Mouse (Mus musculus) layer of hippocampus, postnatal 10 days (tissue): ENCODE data around the gene Pde6c. TPM values are rescaled to one million over a fixed set of nuclear protein-coding genes. Genes with fewer than 3 reads are reported as not detected.
A peak's percentile ranks its signal among the peaks of the same experiment; 100 is the strongest.

ENCODE experiments used
- DNase-seq, 2 experiments: peaks; one replicate each; pipeline ENCODE4 v3.0.0; 2021; ENCODE audit warnings: low spot score in 2 of 2
- long read RNA-seq: library from polyadenylated mRNA; stranded (forward); transcript quantifications from one replicate; pipeline ENCODE4 v2.0.0, GENCODE M21; 2023
- total RNA-seq, 2 experiments: library from RNA; stranded (reverse); gene quantifications; 2 replicates each; pipeline ENCODE4 v1.2.3; 2021

Pde6c gene
- under 1 TPM; 0.16 to 0.18 TPM for total RNA-seq
- long read RNA-seq: 0 reads

DNA sequence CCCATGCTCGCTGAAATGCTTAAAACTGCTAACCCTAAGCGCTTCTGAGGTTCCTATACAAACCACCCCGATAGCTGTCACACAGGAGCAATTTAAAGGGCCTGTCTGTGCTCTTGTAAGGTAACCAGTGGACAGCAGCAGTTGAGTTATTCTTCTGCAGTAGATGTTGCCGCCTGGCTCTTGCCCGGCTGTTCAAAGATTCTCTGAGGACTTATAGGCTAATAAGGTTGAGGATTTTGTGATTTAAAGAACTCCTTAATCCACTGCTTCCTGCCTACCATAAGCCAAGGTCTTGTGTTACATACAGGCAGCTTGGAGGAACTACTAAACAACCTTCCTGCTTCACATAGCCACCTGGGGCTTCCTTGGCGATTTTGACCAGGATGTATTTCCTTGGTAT lies at the start of gene Pde6c:
Gene Pde6c (plus strand): TSS at position 301 of the 400 bp plus-strand sequence.
- no peak for DNase-seq

DNA sequence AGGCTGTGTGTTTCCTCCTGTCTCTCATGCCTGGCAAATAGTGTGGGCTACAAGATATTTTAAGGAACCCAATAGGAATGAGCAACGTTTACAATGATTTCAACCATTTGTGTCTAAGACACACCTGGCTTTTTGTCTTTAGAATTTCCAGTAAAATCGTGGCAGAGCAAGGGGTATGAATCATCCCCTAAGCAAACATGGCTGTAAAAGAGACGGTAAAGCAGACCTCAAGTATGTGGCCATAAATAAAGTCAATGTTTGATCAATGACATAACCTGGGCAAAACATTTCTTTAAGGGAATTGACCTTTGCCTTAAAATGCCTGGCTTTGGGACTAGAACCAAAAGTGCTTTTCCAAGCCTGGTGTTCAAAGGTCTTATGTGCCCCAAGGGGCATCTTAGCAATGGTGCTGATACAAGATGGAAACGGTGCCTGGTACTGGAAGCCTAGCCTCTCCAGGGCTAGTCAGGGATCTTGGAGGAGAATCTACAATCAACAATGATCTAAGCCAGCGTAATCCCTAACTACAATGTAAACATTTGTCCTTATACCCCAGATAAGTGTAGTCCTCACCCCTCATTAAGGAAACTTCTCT lies 49.6 kb upstream of the Pde6c start:
- DNase-seq: no peak

DNA sequence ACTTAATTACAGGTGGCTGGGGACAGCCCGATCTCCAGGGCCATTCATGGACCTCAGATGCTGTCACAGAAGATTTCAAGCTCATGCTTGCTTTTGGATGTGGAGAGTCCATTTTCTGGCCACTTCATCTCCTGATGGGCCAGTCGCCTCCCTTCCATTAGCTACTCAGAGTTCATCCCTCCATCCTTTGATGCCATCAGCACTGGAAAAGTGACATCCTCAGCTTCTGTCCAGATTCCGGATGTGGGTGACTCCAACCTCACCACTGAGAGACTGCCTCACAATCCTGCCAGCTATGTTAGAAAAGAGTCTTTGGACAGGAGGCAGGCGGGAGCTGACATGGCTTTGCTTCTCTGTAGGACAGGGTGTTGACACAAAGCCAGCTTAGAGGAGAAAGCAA lies 46.7 kb upstream of the Pde6c start:
- no peak for DNase-seq

DNA sequence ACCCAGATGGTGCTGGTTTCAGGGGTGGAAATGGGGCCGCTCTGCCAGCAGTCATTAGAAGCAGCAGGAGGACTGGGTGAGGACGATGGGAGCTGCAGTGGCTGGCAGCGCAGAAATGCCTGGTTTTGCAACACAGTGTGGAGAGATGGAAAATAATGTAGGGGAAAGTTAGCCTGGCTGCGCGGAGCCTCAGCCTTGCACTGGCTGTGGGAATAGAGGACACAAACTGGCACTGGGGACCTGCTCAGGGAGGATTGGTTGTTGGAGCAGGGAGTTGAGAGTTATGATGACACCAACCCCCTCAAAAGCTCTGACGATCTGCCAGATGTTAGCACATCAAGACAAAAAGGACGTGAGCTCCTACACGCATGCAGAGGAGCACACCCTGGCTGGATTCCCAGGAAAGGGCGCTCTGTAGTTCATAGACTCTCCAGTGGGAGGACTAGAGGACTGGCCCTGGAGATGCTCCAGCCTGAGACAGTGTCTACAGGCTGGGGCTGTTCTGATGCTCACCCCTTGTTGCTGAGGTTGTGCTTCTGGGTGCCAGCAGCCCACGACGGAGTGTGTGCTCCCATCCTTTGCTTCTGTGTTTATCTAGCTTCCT lies 45.5 kb upstream of the Pde6c start:
- peak; percentile 54 for DNase-seq

DNA sequence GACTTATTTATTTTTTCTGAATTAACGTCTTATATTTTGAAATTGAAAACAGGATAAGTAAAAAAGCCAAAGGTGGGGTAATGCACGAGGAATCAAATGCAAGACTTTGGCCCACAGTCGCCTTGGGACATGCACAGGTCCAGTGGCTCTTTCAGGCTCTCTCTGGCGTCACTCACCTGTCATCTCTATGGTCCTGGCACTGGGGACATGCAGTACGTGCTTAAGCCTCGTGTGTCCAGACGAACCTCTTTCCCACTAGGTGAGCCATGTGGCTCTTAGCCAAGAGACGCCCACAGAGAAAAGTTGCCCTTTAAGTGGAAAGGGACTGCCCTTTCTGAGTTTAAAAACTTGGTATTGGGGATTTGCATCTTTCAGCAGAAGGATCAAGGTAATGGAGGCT lies 43.2 kb upstream of the Pde6c start:
- no peak for DNase-seq

DNA sequence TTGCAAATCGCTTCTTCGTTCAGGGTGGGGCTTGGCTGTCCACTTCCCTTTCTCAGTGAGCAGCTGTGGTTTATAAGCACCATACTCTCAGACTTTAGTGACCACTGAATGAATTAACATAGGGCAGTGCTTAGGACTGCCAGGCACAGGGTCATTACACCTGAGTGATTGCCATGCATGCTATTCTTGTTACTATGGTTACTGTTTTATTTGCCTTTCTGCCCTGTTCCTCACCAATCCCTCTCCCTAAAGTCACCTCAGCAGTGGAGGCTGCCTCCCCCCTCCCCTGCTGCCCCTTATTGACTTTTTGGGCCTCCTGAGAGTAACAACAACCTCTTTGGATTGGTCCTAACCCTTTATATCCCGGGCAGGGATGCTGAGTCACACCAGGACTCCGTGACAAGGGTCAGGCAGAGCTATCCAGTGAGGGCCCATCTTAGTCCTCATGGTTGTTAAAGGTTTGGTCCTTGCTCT lies 41.0 kb upstream of the Pde6c start:
- DNase-seq: no peak

DNA sequence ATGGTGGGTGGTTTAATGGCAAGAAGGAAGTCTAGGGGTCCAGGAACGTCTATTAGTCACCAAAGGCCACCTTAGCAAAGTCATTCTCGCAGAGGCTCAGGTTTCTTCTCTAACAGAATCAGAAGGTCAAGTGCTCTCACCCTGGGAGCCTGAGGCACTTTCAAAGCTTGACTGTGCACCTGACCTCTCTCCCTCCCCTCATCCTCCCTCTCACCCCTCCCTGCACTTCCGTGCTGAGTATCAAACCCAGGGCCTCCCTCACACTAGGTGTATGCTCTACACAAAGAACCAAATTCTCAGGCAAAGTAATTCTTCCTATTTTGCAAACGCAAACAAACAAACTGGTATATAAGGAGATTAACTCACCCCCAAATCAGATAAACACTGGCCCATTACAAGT lies 36.4 kb upstream of the Pde6c start:
- no peak for DNase-seq

DNA sequence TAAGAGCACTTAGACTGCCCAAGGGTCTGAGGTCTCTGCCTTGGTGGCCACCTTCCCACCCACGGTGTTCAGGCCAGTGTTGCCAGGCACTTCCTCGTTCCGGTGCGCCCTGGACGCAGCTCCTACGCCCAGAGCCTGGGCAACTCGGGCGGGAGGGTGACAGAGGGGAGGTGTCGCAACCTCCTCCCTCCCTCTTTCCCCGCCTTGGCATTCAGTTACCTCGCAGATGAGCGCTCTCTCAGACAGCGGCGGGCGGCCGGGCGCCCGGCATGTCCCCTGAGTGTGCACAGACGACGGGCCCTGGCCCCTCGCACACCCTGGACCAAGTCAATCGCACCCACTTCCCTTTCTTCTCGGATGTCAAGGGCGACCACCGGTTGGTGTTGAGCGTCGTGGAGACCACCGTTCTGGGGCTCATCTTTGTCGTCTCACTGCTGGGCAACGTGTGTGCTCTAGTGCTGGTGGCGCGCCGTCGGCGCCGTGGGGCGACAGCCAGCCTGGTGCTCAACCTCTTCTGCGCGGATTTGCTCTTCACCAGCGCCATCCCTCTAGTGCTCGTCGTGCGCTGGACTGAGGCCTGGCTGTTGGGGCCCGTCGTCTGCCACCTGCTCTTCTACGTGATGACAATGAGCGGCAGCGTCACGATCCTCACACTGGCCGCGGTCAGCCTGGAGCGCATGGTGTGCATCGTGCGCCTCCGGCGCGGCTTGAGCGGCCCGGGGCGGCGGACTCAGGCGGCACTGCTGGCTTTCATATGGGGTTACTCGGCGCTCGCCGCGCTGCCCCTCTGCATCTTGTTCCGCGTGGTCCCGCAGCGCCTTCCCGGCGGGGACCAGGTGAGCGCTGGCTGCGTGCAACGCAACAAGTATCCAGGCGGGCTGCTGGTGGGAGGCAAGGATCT lies 35.5 kb upstream of the Pde6c start, which contains the start of gene Ffar4:
Gene Ffar4 (plus strand): TSS at position 214 of the 901 bp plus-strand sequence.
- peak in 1 of 2 experiments; percentile 14 for DNase-seq

DNA sequence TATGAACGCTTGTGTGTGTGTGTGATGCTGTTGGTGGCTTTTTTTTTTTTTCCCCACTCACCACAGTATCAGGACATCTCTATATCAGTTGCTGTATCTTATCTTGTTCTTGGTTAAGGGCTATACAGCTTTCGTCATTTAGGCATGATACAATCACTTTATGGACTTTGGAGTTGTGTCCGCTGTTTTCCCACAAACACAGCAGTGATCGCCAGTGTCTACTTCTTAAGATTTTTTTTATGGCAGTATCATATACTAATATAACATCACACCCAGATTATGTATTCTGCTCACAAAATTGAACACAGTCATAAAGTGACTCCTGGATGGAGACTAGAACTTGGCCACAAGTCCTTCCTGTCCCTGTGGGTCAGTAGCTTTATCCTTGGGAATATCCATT lies 24.7 kb upstream of the Pde6c start:
- no peak for DNase-seq

DNA sequence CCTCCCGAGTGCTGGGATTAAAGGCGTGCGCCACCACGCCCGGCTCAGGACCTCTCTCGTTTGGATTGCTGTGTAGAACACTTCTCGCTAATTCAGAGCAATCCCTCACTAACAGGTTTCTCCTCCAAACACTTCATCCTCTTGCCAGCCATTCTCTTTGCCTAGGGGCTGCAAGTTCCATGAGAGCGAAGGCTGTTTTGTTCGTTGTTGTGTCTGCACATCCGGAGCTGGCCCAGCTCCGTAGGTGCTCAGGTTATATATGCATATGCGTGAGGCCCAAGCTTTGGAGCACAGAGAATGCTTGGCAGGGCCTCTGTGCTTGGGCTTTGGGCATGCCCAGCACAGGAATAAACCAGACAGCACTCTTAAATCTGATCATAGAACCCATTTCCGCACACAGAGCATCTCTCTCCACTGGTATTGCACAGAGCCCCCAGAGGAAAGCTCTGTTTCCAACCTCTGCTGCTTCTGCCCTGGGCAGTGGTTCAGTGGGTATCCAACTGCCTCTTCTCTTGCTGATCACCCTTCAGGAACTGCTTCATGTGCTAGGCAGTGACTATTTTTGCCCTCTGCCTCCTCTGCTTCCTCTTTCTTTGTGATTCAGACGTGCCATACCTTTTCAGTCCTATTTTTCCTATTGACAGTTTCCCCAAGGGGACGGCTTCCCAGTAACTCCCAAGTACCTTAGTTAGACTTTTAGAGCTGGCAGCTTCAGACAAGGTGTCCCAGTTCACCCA lies 22.9 kb upstream of the Pde6c start:
- no peak for DNase-seq

DNA sequence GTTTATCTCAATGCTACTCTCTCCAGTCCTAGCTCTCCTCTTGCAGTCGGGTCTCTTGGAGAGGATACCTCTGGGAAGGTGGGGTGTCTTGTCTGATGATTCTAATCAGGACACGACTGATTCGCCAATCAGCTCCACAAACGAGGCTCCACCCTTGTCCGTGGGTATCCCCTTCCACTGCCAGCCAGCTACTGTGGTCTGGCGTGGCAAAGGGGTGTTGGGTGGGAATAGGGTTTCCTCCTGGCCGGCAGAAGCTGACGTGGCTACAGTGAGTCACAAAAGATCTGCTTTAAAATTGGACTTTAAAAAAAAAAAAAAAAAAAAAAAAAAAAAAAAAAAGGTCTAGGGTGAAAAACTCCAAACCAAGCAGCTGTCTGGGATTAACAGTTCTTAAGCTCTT lies 21.5 kb upstream of the Pde6c start:
- no peak for DNase-seq

DNA sequence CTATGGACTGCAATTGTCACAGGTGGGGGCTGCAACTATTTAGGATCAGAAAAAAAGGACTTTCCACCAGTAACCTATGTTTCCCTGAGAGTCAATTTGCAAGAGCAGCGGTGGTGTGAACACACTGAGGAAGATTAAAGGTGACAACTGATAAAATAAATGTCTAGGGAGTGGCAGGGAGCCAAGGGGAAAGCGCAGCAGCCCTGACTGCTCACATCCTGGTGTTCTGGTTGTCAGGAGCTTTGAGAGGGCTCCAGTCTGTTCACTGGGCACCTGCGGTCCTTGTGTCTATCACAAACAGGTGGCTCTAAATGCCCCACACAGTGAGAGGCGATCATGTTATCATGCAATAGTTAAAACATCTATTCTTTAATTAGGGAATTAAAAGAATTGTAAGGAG lies 20.0 kb upstream of the Pde6c start:
- no peak for DNase-seq

DNA sequence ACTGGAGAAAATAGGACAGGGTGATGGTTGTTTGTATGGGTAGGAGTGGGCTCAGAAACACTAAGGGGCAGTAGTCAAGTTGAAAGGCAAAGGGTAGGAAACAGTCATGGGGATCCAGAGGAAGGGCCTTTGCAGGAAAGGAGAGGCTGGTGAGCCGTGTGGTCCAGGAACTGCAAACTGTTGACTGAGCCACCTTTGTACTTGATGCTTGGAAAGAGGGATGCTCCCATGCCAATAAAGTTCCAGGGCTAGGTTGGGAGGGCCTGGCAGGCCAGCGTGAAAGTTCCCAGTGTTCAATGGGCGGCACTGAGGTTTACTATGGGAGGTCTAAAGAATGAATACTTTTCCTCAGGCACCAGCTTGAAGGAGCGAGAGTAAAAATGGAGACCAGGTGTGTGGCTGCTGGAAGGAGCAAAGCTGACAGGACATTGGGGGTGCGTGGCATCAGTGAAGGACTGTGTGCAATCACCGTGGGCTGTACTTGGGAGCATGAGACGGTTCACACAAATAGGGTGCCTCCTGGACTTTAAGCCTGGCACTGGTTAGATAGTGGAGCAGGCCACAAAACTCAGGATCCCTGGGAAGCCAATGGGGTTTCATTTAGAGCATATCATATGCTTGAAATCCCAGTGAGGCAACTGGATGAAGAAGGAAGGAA lies 17.6 kb upstream of the Pde6c start:
- no peak for DNase-seq

DNA sequence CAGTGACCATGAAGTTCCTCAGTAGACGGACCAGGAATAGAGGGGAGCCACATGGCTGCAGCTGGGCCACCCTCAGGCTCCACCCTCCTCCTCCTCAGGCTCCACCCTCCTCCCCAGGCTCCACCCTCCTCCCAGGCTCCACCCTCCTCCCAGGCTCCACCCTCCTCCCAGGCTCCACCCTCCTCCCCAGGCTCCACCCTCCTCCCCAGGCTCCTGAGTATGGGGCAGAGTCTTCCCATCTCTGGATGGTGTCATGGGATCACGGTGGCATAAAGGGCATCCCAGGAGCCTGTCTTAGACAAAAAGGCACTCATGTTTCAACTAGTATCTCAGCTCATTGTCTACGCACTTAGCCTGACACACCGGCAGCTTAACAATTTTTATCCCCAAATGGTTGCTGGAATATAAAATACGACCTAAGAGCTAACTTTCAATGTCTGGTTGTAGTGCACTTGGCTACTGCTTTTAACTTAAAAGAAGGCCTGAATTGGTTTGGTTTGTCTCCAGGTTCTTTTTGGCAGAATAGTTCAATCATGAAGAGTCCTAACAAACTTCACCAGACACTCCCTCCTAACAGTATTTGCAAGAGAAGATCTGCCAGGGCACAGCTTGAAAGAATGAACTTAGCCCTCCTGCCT lies 12.3 kb upstream of the Pde6c start:
- DNase-seq: no peak

DNA sequence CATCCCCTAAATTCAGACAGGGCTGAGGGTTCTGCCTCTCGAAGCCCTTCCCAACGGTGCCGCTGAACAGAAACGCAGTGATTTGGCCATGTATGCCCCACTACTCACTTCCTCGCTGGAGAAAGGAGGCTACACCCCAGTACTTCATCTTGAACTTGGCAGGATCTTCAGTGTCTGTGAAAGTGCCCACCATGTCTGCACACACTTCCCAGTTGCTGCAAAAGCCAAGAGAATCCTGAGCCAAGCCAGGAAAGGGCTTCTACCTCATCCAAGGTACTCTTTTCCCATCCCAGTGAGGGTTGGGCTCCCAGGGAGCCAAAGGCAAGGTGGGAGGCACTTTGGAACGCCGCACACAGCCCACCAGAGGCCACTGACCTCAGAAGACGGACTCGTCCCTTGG lies 8.7 kb upstream of the Pde6c start:
- DNase-seq: no peak

DNA sequence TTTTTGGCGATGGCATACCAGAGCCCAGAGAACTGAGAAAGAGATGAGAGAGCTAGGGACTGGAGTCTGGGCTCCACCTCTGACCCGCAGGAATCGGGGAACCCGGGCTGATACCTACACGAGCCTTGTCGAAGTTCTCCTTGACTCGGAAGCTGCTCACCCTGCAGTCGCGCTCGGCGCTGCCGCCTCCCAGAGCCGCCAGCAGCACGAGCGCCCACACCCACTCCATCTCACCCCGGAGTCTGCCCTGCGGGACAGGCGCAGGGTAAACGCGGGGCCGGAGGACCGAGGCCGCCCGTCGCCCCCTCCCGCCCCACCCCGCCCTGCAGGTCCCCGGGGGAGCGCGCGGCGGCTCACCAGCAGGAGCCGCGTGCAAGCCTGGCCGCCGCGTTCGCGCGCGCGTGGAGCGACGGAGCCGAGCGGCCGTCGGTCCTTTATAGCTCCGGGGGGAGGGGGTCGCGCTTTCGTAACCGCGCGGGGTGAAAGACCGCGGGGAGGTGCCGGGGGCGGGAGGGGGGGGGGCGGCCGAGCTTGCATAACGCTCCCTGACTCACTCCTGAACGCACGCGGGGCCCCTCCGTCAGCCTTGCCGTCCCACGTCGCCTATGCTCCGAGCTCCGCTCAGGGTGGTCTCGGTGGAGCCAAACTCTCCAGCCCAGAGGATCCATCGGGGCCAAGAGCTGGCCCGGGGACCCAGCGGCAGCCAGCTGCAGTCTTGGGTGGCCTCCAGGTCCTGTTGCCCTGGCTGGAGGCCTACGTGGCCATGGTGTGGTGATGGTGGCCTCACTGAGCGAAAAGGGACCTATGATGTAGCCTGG lies 8.0 kb upstream of the Pde6c start:
- DNase-seq: peak; percentile 13 to 26

DNA sequence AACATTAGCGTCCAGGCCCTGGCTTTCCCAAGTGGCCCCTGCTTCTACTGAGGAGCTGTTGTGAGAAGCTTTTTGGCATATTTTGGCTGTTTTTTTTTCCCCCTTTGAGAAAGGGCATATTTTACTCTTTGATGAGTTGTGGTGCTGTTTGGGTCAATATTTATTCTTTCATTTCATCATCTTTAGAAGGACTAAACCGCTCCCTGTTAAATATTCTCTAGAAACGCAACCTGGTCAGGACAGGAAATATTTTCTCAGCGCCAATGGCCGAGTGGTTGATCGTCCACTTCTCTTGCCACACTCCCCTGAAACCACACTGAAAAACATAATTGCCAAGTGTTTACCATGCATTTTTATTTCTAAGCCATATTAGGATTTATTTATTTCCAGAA lies 7.4 kb upstream of the Pde6c start, which contains the start of gene Rbp4:
Gene Rbp4 (minus strand): TSS at position 63 of the 392 bp plus-strand sequence.
- no peak for DNase-seq

DNA sequence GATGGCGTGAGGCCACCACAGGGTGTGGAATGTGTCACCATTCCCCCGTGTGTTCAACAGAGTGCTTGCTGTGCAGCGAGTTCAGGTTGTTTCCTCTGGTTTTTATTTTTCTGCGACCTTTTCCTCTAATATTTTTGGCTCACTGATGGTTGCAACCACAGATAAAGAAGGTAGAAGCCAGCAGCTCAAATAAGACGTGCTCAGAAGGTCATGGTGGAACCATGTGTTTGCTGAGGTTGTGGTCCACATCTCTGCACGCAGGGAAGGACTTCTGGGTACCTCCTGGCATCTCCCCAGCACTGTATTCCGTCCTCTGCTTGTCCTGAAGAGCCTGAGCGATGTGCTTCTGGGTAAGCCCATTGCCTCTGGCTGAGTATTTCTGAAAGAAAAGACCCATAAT lies 5.9 kb upstream of the Pde6c start:
- DNase-seq: no peak

DNA sequence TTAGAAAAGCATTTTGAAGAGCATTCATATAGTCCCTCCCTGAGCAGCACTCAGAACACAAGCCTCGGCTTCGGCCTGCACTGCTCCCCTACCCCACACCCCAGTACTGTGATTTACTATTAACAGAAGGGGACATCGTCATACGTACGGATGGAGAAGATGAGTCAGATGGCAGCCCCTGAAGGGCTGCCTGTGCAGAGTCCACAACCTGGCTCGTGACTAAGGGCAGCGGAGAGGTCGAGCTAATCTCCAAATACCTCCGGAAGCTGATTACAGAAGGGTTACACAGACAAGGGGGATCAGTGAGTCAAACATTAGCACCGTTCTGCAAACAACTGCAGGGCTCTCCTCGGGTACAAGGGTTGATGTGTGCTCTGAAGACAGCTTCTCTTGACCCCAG lies 1.4 kb downstream of the Pde6c start:
- no peak for DNase-seq
